Mouse (Mus musculus): ENCODE data around the gene Gm42906. TPM values are rescaled to one million over a fixed set of nuclear protein-coding genes. Genes with fewer than 3 reads are reported as not detected.

The Gm42906 gene
- polyA plus RNA-seq, 1 experiment from 2014 or later, result not detected

GRCm38 (mm10) chr5:151300286-151300685 lies 127.7 kb downstream of the Gm42906 start:
- no peak overlapping the region for H3K27ac ChIP-seq (ENCODE audit: low read depth)
- TF ChIP-seq CTCF (IDR thresholded peaks at IDR 0.05; ENCODE audit: low read depth), result no peak
- WGBS, result 62% methylated on average over 2 of the region's 2 CpGs

GRCm38 (mm10) chr5:151299576-151299975 lies 128.4 kb downstream of the Gm42906 start:
- H3K27me3 ChIP-seq (ENCODE audit: insufficient read depth, low read length), result no peaks in the 10 kb centered on the region
- no peak overlapping the region for H3K27ac ChIP-seq (ENCODE audit: low read depth)
- no peak overlapping the region for H3K4me3 ChIP-seq (ENCODE audit: low read depth, low read length)
- TF ChIP-seq CTCF (IDR thresholded peaks at IDR 0.05; ENCODE audit: low read depth), result no peak
- ATAC-seq (ENCODE audit: insufficient read depth) (peak; percentile 17; the same call in 1 of the 2 replicates), DNase-seq (peak; percentile 65)
- no peaks in the 10 kb centered on the region; the same call in 1 of the 2 replicates for H3K9me3 ChIP-seq (ENCODE audit: low read depth, low read length)
- no peak overlapping the region for H3K9ac ChIP-seq
- no peak overlapping the region for H3K4me2 ChIP-seq
- H3K4me1 ChIP-seq (ENCODE audit: insufficient read depth), result no peaks in the 10 kb centered on the region
- no peaks in the 10 kb centered on the region for H3K36me3 ChIP-seq (ENCODE audit: insufficient read depth)
- 71% methylated on average over 7 of the region's 7 CpGs for WGBS

More at GRCm38 (mm10) chr5:151300286-151300685, 127.7 kb downstream of the Gm42906 start:
- ATAC-seq (ENCODE audit: insufficient read depth), result peak; percentile 49; the same call in 1 of the 2 replicates
- Histone ChIP-seq H3K4me2 (no peak overlapping the region), H3K36me3 (ENCODE audit: insufficient read depth) (no peaks in the 10 kb centered on the region), H3K4me1 (ENCODE audit: insufficient read depth) (no peaks in the 10 kb centered on the region), H3K9me3 (ENCODE audit: low read depth, low read length) (no peaks in the 10 kb centered on the region; the same call in 1 of the 2 replicates), H3K4me3 (ENCODE audit: low read depth, low read length) (no peak overlapping the region), H3K9ac (no peak overlapping the region), H3K27me3 (ENCODE audit: insufficient read depth, low read length) (no peaks in the 10 kb centered on the region)
- DNase-seq, result peak; percentile 53

- no peak overlapping the region for H3K4me3 ChIP-seq (ENCODE audit: low read depth, low read length)
- TF ChIP-seq CTCF (IDR thresholded peaks at IDR 0.05; ENCODE audit: low read depth), result no peak
- ATAC-seq (ENCODE audit: insufficient read depth), result no peak
- no peaks in the 10 kb centered on the region for H3K36me3 ChIP-seq (ENCODE audit: insufficient read depth)
- no peak overlapping the region for H3K9ac ChIP-seq
- H3K4me1 ChIP-seq (ENCODE audit: insufficient read depth), result no peaks in the 10 kb centered on the region
- 60% methylated on average over 4 of the region's 4 CpGs for WGBS
- H3K9me3 ChIP-seq (ENCODE audit: low read depth, low read length), result no peaks in the 10 kb centered on the region; the same call in 1 of the 2 replicates
- H3K4me2 ChIP-seq, result no peak overlapping the region
- no peaks in the 10 kb centered on the region for H3K27me3 ChIP-seq (ENCODE audit: insufficient read depth, low read length)
- no peak for DNase-seq
- H3K27ac ChIP-seq (ENCODE audit: low read depth), result no peak overlapping the region
Observed at GRCm38 (mm10) chr5:151298371-151298770, 129.6 kb downstream of the Gm42906 start.

- Histone ChIP-seq H3K9me3 (ENCODE audit: low read depth, low read length) (no peaks in the 10 kb centered on the region; the same call in 1 of the 2 replicates), H3K4me1 (ENCODE audit: insufficient read depth) (no peaks in the 10 kb centered on the region), H3K36me3 (ENCODE audit: insufficient read depth) (no peaks in the 10 kb centered on the region), H3K9ac (no peak overlapping the region), H3K27ac (ENCODE audit: low read depth) (no peak overlapping the region), H3K4me2 (no peak overlapping the region), H3K4me3 (ENCODE audit: low read depth, low read length) (no peak overlapping the region), H3K27me3 (ENCODE audit: insufficient read depth, low read length) (no peaks in the 10 kb centered on the region)
- ATAC-seq (ENCODE audit: insufficient read depth), result no peak
- TF ChIP-seq CTCF (IDR thresholded peaks at IDR 0.05; ENCODE audit: low read depth), result no peak
- DNase-seq, result no peak
- WGBS, result 56% methylated on average over 4 of the region's 4 CpGs
Observed at GRCm38 (mm10) chr5:151296244-151296643, 131.7 kb downstream of the Gm42906 start.

GRCm38 (mm10) chr5:151293591-151293990 lies 134.4 kb downstream of the Gm42906 start:
- WGBS, result 86% methylated on average over 4 of the region's 4 CpGs
- TF ChIP-seq CTCF (IDR thresholded peaks at IDR 0.05; ENCODE audit: low read depth), result no peak
- Histone ChIP-seq H3K9ac (no peak overlapping the region), H3K4me2 (no peak overlapping the region), H3K36me3 (ENCODE audit: insufficient read depth) (no peaks in the 10 kb centered on the region), H3K27ac (ENCODE audit: low read depth) (no peak overlapping the region), H3K9me3 (ENCODE audit: low read depth, low read length) (no peaks in the 10 kb centered on the region), H3K4me1 (ENCODE audit: insufficient read depth) (no peaks in the 10 kb centered on the region), H3K4me3 (ENCODE audit: low read depth, low read length) (no peak overlapping the region), H3K27me3 (ENCODE audit: insufficient read depth, low read length) (no peaks in the 10 kb centered on the region)
- DNase-seq (no peak), ATAC-seq (ENCODE audit: insufficient read depth) (no peak)

- WGBS, result 29% methylated on average over 1 of the region's 1 CpGs
- Histone ChIP-seq H3K4me2 (no peak overlapping the region), H3K27me3 (ENCODE audit: insufficient read depth, low read length) (no peaks in the 10 kb centered on the region), H3K9ac (no peak overlapping the region), H3K4me1 (ENCODE audit: insufficient read depth) (no peaks in the 10 kb centered on the region), H3K4me3 (ENCODE audit: low read depth, low read length) (no peak overlapping the region), H3K27ac (ENCODE audit: low read depth) (no peak overlapping the region), H3K9me3 (ENCODE audit: low read depth, low read length) (no peaks in the 10 kb centered on the region), H3K36me3 (ENCODE audit: insufficient read depth) (no peaks in the 10 kb centered on the region)
- peak; percentile 67 for TF ChIP-seq CTCF (IDR thresholded peaks at IDR 0.05; ENCODE audit: low read depth)
- no peak for ATAC-seq (ENCODE audit: insufficient read depth)
- DNase-seq, result peak; percentile 23
Observed at GRCm38 (mm10) chr5:151292310-151292709, 135.7 kb downstream of the Gm42906 start.

GRCm38 (mm10) chr5:151286331-151286730 lies 141.6 kb downstream of the Gm42906 start:
- Histone ChIP-seq H3K27me3 (ENCODE audit: insufficient read depth, low read length) (no peaks in the 10 kb centered on the region), H3K9me3 (ENCODE audit: low read depth, low read length) (no peaks in the 10 kb centered on the region), H3K4me1 (ENCODE audit: insufficient read depth) (0 out of 2 replicates have a peak, but pooled peaks cover 3% of the 10 kb centered on the region), H3K36me3 (ENCODE audit: insufficient read depth) (no peaks in the 10 kb centered on the region), H3K4me3 (ENCODE audit: low read depth, low read length) (no peak overlapping the region), H3K9ac (no peak overlapping the region), H3K27ac (ENCODE audit: low read depth) (no peak overlapping the region), H3K4me2 (no peak overlapping the region)
- DNase-seq, result no peak
- WGBS, result 59% methylated on average over 1 of the region's 1 CpGs
- ATAC-seq (ENCODE audit: insufficient read depth), result no peak
- TF ChIP-seq CTCF (IDR thresholded peaks at IDR 0.05; ENCODE audit: low read depth), result no peak

Data from lung, embryonic 14.5 days (tissue).